Mouse (Mus musculus) neural tube, embryonic 15.5 days (tissue): ENCODE measurements around the gene Ak7. TPM values are rescaled to one million over a fixed set of nuclear protein-coding genes. Genes with fewer than 3 reads are reported as not detected.

Experiments used
- ATAC-seq: fragments of 200-750 bp; cut with Nextera tagmentation; 2 replicates; pipeline ENCODE4 v1.8.0; 2017; ENCODE audit warnings: mild to moderate bottlenecking, moderate TSS enrichment, moderate library complexity; ENCODE audit not compliant: low FRiP score
- H3K27ac ChIP-seq: fragments of 300-500 bp; sonication (generic); replicated peaks from 2 replicates; pipeline ENCODE4 v1.5.1; 2015; ENCODE audit warnings: mild to moderate bottlenecking, inconsistent platforms
- H3K27me3 ChIP-seq: fragments of 300-500 bp; sonication (generic); replicated peaks from 2 replicates; pipeline ENCODE4 v1.6.1; 2015; ENCODE audit warnings: inconsistent platforms
- H3K36me3 ChIP-seq: fragments of 300-500 bp; sonication (generic); 2 replicates; pipeline ENCODE4 v1.6.1; 2015; ENCODE audit warnings: inconsistent platforms
- H3K4me1 ChIP-seq: fragments of 300-500 bp; sonication (generic); 2 replicates; pipeline ENCODE4 v1.6.1; 2015; ENCODE audit warnings: inconsistent platforms
- H3K4me2 ChIP-seq: fragments of 300-500 bp; sonication (generic); 2 replicates; pipeline ENCODE4 v1.6.1; 2015; ENCODE audit warnings: inconsistent platforms, mild to moderate bottlenecking, moderate library complexity
- H3K4me3 ChIP-seq: fragments of 300-500 bp; sonication (generic); replicated peaks from 2 replicates; pipeline ENCODE4 v1.5.1; 2015; ENCODE audit warnings: mild to moderate bottlenecking, inconsistent platforms
- H3K9ac ChIP-seq: fragments of 300-500 bp; sonication (generic); replicated peaks from 2 replicates; pipeline ENCODE4 v1.6.1; 2015; ENCODE audit warnings: mild to moderate bottlenecking, inconsistent platforms
- H3K9me3 ChIP-seq: fragments of 300-500 bp; sonication (generic); replicated peaks from 2 replicates; pipeline ENCODE4 v1.6.1; 2016; ENCODE audit warnings: inconsistent platforms
- WGBS: fragments of 180-500 bp; shearing (Covaris S2); methylation state at CpG from one replicate; pipeline ENCODE4 v1.1.7; 2015; ENCODE audit warnings: mixed read lengths; 5-methylcytosine and 5-hydroxymethylcytosine counted together
- polyA plus RNA-seq: library from polyadenylated mRNA; unstranded; fragments of >200 nt; fragmentation: Nextera tagmentation; extraction: Ambion mirVana; gene quantifications from 2 replicates; pipeline ENCODE4 v1.2.1, GENCODE M21; 2015

Gene Ak7
- polyA plus RNA-seq, 1 experiment from 2014 or later, result 1.7 TPM

DNA sequence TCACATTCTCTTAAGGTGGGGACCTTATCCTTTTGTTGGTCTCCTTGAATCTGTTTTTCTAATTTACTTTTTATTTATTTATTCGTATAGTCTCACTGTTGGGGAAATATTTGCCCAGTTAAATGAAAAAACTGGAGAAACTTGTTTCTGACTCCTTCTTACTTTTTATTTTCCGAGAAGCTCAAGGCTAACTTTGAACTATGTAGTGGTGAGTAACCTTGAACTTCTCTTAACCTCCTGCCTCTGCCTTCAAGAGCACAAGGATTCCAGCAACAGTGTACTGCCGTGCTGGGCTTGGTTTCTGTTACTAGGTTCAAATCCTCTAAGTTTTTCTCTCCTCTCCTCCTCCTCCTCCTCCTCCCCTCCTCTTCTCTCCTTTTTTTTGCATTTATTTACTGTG, 55.9 kb downstream of the Ak7 start:
- Histone ChIP-seq H3K27ac (no peak overlapping the region), H3K27me3 (no peaks in the 10 kb centered on the region), H3K9ac (no peak overlapping the region), H3K9me3 (no peaks in the 10 kb centered on the region), H3K36me3 (no peaks in the 10 kb centered on the region), H3K4me3 (no peak overlapping the region), H3K4me1 (no peaks in the 10 kb centered on the region), H3K4me2 (no peak overlapping the region)
- 72% methylated on average over 3 of the region's 3 CpGs for WGBS
- no peak for ATAC-seq

DNA sequence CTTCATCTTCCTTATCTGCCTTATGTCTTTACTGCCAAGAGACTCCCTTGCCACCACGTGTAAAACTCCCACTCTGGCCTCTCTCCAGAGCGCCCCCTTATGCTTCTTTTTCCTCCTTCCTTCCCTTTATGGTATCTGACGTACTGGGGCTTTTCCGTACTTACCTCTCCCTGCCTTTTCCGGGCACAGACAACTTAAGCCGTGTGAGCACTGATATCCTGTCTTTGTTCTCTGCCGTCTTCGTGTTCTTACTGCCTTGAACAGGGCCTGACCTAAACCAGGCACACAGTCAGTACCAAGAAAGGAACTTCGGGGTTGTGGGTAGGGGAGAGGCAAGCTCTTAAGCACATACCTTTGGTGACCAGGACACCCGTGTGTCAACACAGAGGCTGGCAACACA, 63.9 kb downstream of the Ak7 start:
- Histone ChIP-seq H3K9me3 (no peaks in the 10 kb centered on the region), H3K4me2 (no peak overlapping the region), H3K27ac (no peak overlapping the region), H3K4me3 (no peak overlapping the region), H3K36me3 (no peaks in the 10 kb centered on the region), H3K27me3 (no peaks in the 10 kb centered on the region), H3K9ac (no peak overlapping the region), H3K4me1 (no peaks in the 10 kb centered on the region)
- 77% methylated on average over 10 of the region's 10 CpGs for WGBS
- ATAC-seq, result no peak

DNA sequence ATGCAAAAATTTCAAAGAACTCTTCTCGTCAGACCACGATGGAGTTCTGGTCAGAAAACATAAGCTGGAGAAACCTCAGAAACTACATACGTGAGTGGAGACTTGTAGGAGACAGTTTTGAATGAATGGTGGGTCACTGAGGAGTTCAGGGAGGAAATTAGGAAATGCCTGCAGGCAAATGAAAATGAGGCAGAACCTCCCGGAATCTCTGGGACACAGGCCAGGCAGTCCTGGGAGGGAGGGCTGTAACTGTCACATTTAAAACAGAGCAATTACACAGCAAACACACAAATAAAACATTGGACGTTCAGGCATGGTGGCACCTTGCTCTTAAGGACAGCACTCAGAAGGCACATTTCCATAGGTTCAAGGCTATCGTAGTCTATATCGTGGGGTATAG, 69.1 kb downstream of the Ak7 start:
- ATAC-seq, result no peak
- no peaks in the 10 kb centered on the region for H3K9me3 ChIP-seq
- no peaks in the 10 kb centered on the region for H3K27me3 ChIP-seq
- no peak overlapping the region for H3K9ac ChIP-seq
- no peaks in the 10 kb centered on the region for H3K36me3 ChIP-seq
- 69% methylated on average over 7 of the region's 7 CpGs for WGBS
- no peak overlapping the region for H3K27ac ChIP-seq
- H3K4me3 ChIP-seq, result no peak overlapping the region
- H3K4me1 ChIP-seq, result no peaks in the 10 kb centered on the region
- no peak overlapping the region for H3K4me2 ChIP-seq

GRCm38 (mm10) chr12:105777651-105778050, 71.9 kb downstream of the Ak7 start:
- 96% methylated on average over 4 of the region's 4 CpGs for WGBS

GRCm38 (mm10) chr12:105784196-105784999, 78.6 kb downstream of the Ak7 start, which contains the start of gene Papola:
Papola (plus strand) TSS chr12:105784694.
- Histone ChIP-seq H3K4me1 (peaks cover 28% of the 10 kb centered on the region), H3K27me3 (no peaks in the 10 kb centered on the region), H3K9me3 (no peaks in the 10 kb centered on the region), H3K4me2 (peak within 1 kb of the TSS; percentile 85), H3K27ac (peak within 1 kb of the TSS; percentile 98), H3K36me3 (no peaks in the 10 kb centered on the region), H3K4me3 (peak within 1 kb of the TSS; percentile 87), H3K9ac (peak within 1 kb of the TSS; percentile 83)
- peak; percentile 94 for ATAC-seq
- WGBS, result under 1% methylated on average over 67 of the region's 85 CpGs

More at GRCm38 (mm10) chr12:105777651-105778050, 71.9 kb downstream of the Ak7 start:
- Histone ChIP-seq H3K27me3 (no peaks in the 10 kb centered on the region), H3K9ac (no peak overlapping the region), H3K4me1 (no peaks in the 10 kb centered on the region), H3K9me3 (no peaks in the 10 kb centered on the region), H3K4me2 (no peak overlapping the region), H3K4me3 (no peak overlapping the region), H3K36me3 (no peaks in the 10 kb centered on the region), H3K27ac (no peak overlapping the region)
- no peak for ATAC-seq

GRCm38 (mm10) chr12:105785000-105785774, 79.4 kb downstream of the Ak7 start:
- Histone ChIP-seq H3K9ac (peak overlapping the region; percentile 83), H3K36me3 (no peaks in the 10 kb centered on the region), H3K27ac (peak overlapping the region; percentile 98), H3K27me3 (no peaks in the 10 kb centered on the region), H3K4me3 (peak overlapping the region; percentile 87), H3K9me3 (no peaks in the 10 kb centered on the region), H3K4me1 (peaks cover 28% of the 10 kb centered on the region), H3K4me2 (peak overlapping the region; percentile 85)
- under 1% methylated on average over 40 of the region's 53 CpGs for WGBS
- peak; percentile 77 for ATAC-seq

DNA sequence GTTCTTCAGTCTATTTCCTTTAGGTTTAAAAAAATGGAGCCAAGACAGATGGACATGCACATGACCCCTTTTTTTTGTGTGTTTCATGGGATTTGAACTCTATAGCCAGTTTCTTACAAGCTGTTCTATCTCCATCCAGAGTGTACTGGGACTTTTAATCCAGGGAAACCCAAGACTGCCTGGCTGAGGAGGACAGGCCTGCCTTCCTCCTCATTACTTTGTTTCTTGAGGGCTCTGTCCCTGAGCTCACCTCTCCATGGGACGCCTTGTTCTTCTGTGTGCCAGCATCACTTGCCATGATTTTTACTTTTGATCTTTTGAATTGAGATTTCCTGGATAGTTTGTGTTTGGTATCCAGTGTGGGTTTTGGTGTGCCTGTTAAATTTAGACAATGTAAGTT, 80.3 kb downstream of the Ak7 start:
- ATAC-seq, result no peak
- 89% methylated on average over 1 of the region's 1 CpGs for WGBS
- Histone ChIP-seq H3K4me3 (peak overlapping the region; percentile 87), H3K27ac (no peak overlapping the region), H3K9ac (peak overlapping the region; percentile 83), H3K4me1 (peaks cover 28% of the 10 kb centered on the region), H3K36me3 (no peaks in the 10 kb centered on the region), H3K4me2 (peak overlapping the region; percentile 85), H3K9me3 (no peaks in the 10 kb centered on the region), H3K27me3 (no peaks in the 10 kb centered on the region)

DNA sequence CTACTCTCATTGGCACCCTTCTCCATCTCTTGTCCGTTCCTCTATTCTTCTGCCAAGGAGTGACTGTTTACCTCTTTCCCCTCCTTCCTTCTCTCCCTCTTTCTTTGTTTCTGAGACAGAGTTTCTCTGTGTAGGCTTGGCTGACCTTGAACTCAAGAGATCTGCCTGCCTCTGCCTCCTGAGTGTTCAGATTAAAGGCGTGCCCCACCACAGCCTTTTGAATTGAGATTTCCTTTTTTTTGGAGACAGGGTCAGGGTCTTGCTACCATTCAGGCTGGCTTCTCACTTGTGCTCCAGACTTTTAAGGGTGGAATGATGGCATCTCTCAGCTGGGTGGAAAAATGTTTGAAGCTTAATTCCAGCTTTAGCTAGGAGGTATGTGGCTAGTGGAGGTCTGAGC, 81.8 kb downstream of the Ak7 start:
- H3K9me3 ChIP-seq, result no peaks in the 10 kb centered on the region
- no peak overlapping the region for H3K9ac ChIP-seq
- H3K27me3 ChIP-seq, result no peaks in the 10 kb centered on the region
- no peak overlapping the region for H3K4me2 ChIP-seq
- H3K36me3 ChIP-seq, result no peaks in the 10 kb centered on the region
- peaks cover 28% of the 10 kb centered on the region for H3K4me1 ChIP-seq
- H3K4me3 ChIP-seq, result no peak overlapping the region
- H3K27ac ChIP-seq, result no peak overlapping the region
- WGBS, result 98% methylated on average over 2 of the region's 2 CpGs
- no peak for ATAC-seq

DNA sequence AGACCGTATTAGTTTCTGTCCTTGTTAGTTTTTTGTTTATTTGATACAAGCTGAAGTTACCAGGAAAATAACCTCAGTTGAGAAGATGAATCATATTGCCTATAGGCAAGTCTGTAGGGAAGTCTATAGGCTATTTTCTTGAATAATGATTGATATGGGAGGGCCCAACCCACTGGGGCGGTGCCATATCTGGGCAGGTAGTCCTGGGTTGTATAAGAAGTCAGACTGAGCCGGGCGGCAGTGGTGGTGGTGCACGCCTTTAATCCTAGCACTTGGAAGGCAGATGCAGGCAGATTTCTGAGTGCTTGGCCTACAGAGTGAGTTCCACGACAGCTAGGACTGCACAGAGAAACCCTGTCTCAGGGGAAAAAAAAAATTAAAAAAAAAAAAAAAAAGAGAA, 84.1 kb downstream of the Ak7 start:
- Histone ChIP-seq H3K9me3 (no peaks in the 10 kb centered on the region), H3K4me1 (peaks cover 24% of the 10 kb centered on the region), H3K9ac (no peak overlapping the region), H3K4me2 (no peak overlapping the region), H3K4me3 (no peak overlapping the region), H3K36me3 (no peaks in the 10 kb centered on the region), H3K27ac (no peak overlapping the region), H3K27me3 (no peaks in the 10 kb centered on the region)
- 87% methylated on average over 6 of the region's 6 CpGs for WGBS
- no peak for ATAC-seq

- ATAC-seq, result no peak
- no peak overlapping the region for H3K27ac ChIP-seq
- no peaks in the 10 kb centered on the region for H3K27me3 ChIP-seq
- H3K4me3 ChIP-seq, result no peak overlapping the region
- no peaks in the 10 kb centered on the region for H3K9me3 ChIP-seq
- H3K4me1 ChIP-seq, result no peaks in the 10 kb centered on the region
- H3K9ac ChIP-seq, result no peak overlapping the region
- 93% methylated on average over 2 of the region's 2 CpGs for WGBS
- H3K36me3 ChIP-seq, result peaks cover 4% of the 10 kb centered on the region
- no peak overlapping the region for H3K4me2 ChIP-seq
These were observed 89.1 kb downstream of the Ak7 start for GRCm38 (mm10) chr12:105794896-105795295.

DNA sequence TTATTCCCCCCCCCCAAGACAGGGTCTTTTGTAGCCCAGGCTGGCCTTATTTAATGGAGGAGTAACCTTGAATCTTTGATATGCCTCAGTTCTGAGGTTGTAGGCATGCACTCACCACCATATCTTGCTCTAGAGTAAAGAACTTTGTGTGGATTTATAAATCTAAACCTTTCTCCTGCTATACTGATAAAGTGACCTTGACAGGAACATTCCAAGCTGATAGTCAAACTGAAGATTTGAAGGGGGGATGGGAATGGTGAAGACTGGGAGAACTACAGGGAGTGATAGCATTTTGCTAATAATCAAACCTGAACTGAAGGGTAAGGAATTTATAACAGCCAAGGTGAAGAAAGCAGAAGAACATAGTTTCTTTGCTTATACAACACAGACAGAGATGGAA, 92.2 kb downstream of the Ak7 start:
- no peak for ATAC-seq
- Histone ChIP-seq H3K4me3 (no peak overlapping the region), H3K27me3 (no peaks in the 10 kb centered on the region), H3K27ac (no peak overlapping the region), H3K4me2 (no peak overlapping the region), H3K9me3 (no peaks in the 10 kb centered on the region), H3K36me3 (peaks cover 21% of the 10 kb centered on the region), H3K9ac (no peak overlapping the region), H3K4me1 (no peaks in the 10 kb centered on the region)

DNA sequence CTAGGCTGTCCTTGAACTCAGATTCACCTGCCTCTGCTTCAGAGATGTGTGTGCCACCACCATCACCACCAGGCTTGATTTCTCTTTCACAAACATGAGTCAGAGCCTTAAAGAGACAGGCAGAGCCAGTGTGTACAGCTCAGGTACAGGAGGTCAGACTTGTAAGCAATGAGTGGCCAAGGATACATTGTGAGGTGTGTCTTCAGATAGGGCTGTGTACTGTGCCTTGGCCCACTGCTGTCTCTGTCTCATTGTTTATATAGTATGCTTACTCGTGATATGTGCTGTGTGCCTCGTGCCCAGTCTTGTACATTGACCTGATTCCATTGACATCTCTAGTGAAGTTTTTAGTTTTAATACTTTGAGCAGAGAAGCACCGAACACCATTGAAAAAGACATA, 100.0 kb downstream of the Ak7 start:
- WGBS, result 92% methylated on average over 3 of the region's 3 CpGs
- H3K4me2 ChIP-seq, result no peak overlapping the region
- no peaks in the 10 kb centered on the region for H3K4me1 ChIP-seq
- H3K4me3 ChIP-seq, result no peak overlapping the region
- ATAC-seq, result no peak
- no peak overlapping the region for H3K9ac ChIP-seq
- no peak overlapping the region for H3K27ac ChIP-seq
- peaks cover 44% of the 10 kb centered on the region for H3K36me3 ChIP-seq
- no peaks in the 10 kb centered on the region for H3K27me3 ChIP-seq
- no peaks in the 10 kb centered on the region for H3K9me3 ChIP-seq
